In the genomic region with DNA sequence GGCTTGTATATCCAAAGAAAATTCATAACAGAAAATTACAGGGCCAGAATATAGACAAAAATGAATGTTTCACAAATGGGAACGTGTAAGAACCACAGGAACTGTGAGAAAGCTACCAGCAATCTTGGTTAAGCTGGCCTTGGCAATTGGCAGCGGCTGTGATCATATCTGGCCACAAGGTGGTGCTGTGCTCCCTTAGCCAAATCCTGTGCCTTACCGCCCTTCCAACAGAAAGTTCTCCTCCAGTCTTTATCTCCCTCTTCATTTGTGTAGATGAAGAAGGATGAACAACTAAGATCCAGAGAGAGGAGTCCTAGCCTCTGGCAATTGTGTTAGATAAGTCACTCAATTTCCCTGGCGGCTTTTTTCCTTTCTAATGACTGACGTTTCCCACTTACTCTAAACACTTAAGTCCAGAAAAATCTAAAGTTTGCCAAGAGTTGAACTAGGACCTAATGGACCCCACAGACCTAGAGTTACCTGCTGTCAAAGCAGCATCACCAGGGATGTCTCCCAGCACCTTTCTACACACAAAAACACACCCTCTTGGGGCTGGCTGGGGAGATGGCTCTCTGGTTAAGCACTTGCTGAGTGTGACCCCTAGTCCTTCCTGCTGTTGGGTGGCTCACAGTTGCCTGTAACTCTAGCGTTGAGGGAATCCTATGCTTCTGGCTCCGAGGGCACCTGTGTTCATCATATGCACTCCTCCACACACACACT, we compare ENCODE assay signal across 8 mouse cellular contexts. TPM values are rescaled to one million over a fixed set of nuclear protein-coding genes. Genes with fewer than 3 reads are reported as not detected.
A peak's percentile ranks its signal among the peaks of the same experiment; 100 is the strongest.
DNase-seq lines count a peak whose midpoint lies in the region; ATAC-seq lines count a peak whose summit lies in the region.

No protein-coding gene starts in this region.

- no peaks in the 10 kb centered on the region for H3K27me3 ChIP-seq in liver, embryonic 12.5 days (replicated peaks)
- no peaks in the 10 kb centered on the region for H3K27me3 ChIP-seq in splenic B cell, adult 2 months (ENCODE audit: control insufficient read depth, insufficient read depth, low read length, poor library complexity, severe bottlenecking)

- peaks cover 22% of the 10 kb centered on the region for H3K4me1 ChIP-seq in liver, embryonic 12.5 days

- H3K4me2 ChIP-seq in liver, embryonic 12.5 days = no peak overlapping the region

- peaks cover 21% of the 10 kb centered on the region; the same call in 1 of the 2 replicates for H3K36me3 ChIP-seq in liver, embryonic 12.5 days
- no peaks in the 10 kb centered on the region; the same call in 1 of the 2 replicates for H3K36me3 ChIP-seq in splenic B cell, adult 2 months (ENCODE audit: control insufficient read depth, insufficient read depth, low read length, poor library complexity, severe bottlenecking)

- H3K27ac ChIP-seq in liver, embryonic 12.5 days = no peak overlapping the region

- WGBS in liver, embryonic 12.5 days (ENCODE audit: insufficient replicate concordance) = 34% methylated on average over 7 of the region's 7 CpGs

- peak; percentile 75 for DNase-seq in liver
- DNase-seq in ZHBTc4 (ENCODE audit: low read depth, low spot score) = peak; percentile 48
- DNase-seq in embryo, embryonic 10.5 days (ENCODE audit: low spot score) = peak; percentile 89
- peak; percentile 74 for DNase-seq in heart, adult 8-10 months (ENCODE audit: low spot score)
- peak; percentile 74 to 78 for DNase-seq in kidney, postnatal 4 days
- peak; percentile 84 for DNase-seq in lung, postnatal 36 days
- DNase-seq in splenic B cell, adult 2 months (ENCODE audit: low read depth, low spot score) = peak; percentile 80

- no peak for ATAC-seq in liver, embryonic 12.5 days

- no peak overlapping the region for H3K4me3 ChIP-seq in liver, embryonic 12.5 days

- no peaks in the 10 kb centered on the region for H3K9me3 ChIP-seq in liver, embryonic 12.5 days (replicated peaks)

- no peak overlapping the region for H3K9ac ChIP-seq in liver, embryonic 12.5 days

RNA-seq across cellular contexts. Expression of a gene that starts 55.6 kb away (rescaled TPM):
- not detected in 2 replicates for polyA plus RNA-seq in liver, embryonic 12.5 days (2016; fragmentation: Nextera tagmentation; extraction: Ambion mirVana)
- total RNA-seq in heart, adult 8-10 months (2022) = not detected
